Mouse (Mus musculus) MEL (cell line): ENCODE measurements around the gene Rab21. TPM values are rescaled to one million over a fixed set of nuclear protein-coding genes. Genes with fewer than 3 reads are reported as not detected.

Source experiments
- DNase-seq: peaks from one replicate; pipeline ENCODE4 v3.0.0; 2011; ENCODE audit warnings: low read depth, low spot score
- H3K27ac ChIP-seq: 2 replicates; pipeline ENCODE4 v1.5.1; 2012; ENCODE audit warnings: low read depth, mild to moderate bottlenecking, control low read depth, low read length, moderate library complexity; ENCODE audit not compliant: control insufficient read depth
- H3K27me3 ChIP-seq, 2 experiments: fragments of 150-350 bp in 1 of 2; sonication (generic) in 1 of 2; 2 replicates each; pipeline ENCODE4 v1.6.1; 2012; ENCODE audit warnings: low read length in 2 of 2, mild to moderate bottlenecking in 2 of 2, improper control_type of control experiment in 1 of 2, moderate library complexity in 1 of 2; ENCODE audit not compliant: insufficient read depth in 2 of 2, control insufficient read depth in 1 of 2
- H3K36me3 ChIP-seq, 2 experiments: 2 replicates each; pipeline ENCODE4 v1.6.1; 2012 to 2014; ENCODE audit warnings: low read length in 2 of 2, improper control_type of control experiment in 1 of 2, inconsistent platforms in 1 of 2, mild to moderate bottlenecking in 1 of 2; ENCODE audit not compliant: insufficient read depth in 2 of 2, control insufficient read depth in 1 of 2
- H3K4me1 ChIP-seq, 2 experiments: fragments of 150-350 bp in 1 of 2; sonication (generic) in 1 of 2; 2 replicates each; pipeline ENCODE4 v1.6.1; 2012; ENCODE audit warnings: low read length in 2 of 2, improper control_type of control experiment in 1 of 2, mild to moderate bottlenecking in 1 of 2; ENCODE audit not compliant: insufficient read depth in 2 of 2, control insufficient read depth in 1 of 2
- H3K4me3 ChIP-seq, 2 experiments: fragments of 150-350 bp in 1 of 2; sonication (generic) in 1 of 2; 2 replicates each; pipeline ENCODE4 v1.5.1; 2012; ENCODE audit warnings: low read depth in 2 of 2, low read length in 2 of 2, mild to moderate bottlenecking in 2 of 2, moderate library complexity in 2 of 2, control low read depth in 1 of 2, improper control_type of control experiment in 1 of 2; ENCODE audit not compliant: control insufficient read depth in 1 of 2, insufficient read depth in 1 of 2
- H3K79me2 ChIP-seq: 2 replicates; pipeline ENCODE4 v1.6.1; 2012; ENCODE audit warnings: mild to moderate bottlenecking, low read length, moderate library complexity; ENCODE audit not compliant: control insufficient read depth, poor library complexity, insufficient read depth
- H3K9ac ChIP-seq: 2 replicates; pipeline ENCODE4 v1.6.1; 2012; ENCODE audit warnings: low read depth, mild to moderate bottlenecking, control low read depth, low read length, moderate library complexity; ENCODE audit not compliant: control insufficient read depth, poor library complexity, severe bottlenecking
- H3K9me3 ChIP-seq: fragments of 150-350 bp; sonication (generic); replicated peaks from 2 replicates; pipeline ENCODE4 v1.6.1; 2012; ENCODE audit warnings: mild to moderate bottlenecking, low read length, improper control_type of control experiment, moderate library complexity; ENCODE audit not compliant: insufficient read depth
- CHD1 ChIP-seq: IDR thresholded peaks from 2 replicates; pipeline ENCODE4 v1.6.1; 2012; ENCODE audit warnings: low read depth, mild to moderate bottlenecking, inconsistent platforms, low read length, improper control_type of control experiment
- E2F4 ChIP-seq: IDR thresholded peaks from 2 replicates; pipeline ENCODE4 v1.6.1; 2011; ENCODE audit warnings: low read depth, low read length, improper control_type of control experiment, borderline replicate concordance
- EP300 ChIP-seq, 2 experiments: IDR thresholded peaks; 2 replicates each; pipeline ENCODE4 v1.6.1; 2011; ENCODE audit warnings: improper control_type of control experiment in 2 of 2, low read length in 2 of 2, low read depth in 1 of 2, mild to moderate bottlenecking in 1 of 2
- HCFC1 ChIP-seq: IDR thresholded peaks from 2 replicates; pipeline ENCODE4 v1.6.1; 2012; ENCODE audit warnings: low read depth, mild to moderate bottlenecking, inconsistent platforms, low read length, improper control_type of control experiment, moderate library complexity
- MAFK ChIP-seq: IDR thresholded peaks from 2 replicates; pipeline ENCODE4 v1.6.1; 2011; ENCODE audit warnings: low read depth, mild to moderate bottlenecking, low read length, improper control_type of control experiment, borderline replicate concordance
- MEF2A ChIP-seq: IDR thresholded peaks from 2 replicates; pipeline ENCODE4 v1.6.1; 2014; ENCODE audit warnings: low read depth, mild to moderate bottlenecking, inconsistent platforms, low read length, improper control_type of control experiment; ENCODE audit not compliant: poor library complexity, insufficient replicate concordance, severe bottlenecking; ENCODE audit errors: extremely low read depth
- MXI1 ChIP-seq: IDR thresholded peaks from 2 replicates; pipeline ENCODE4 v1.6.1; 2011; ENCODE audit warnings: mild to moderate bottlenecking, low read depth, low read length, improper control_type of control experiment
- MYB ChIP-seq: IDR thresholded peaks from 2 replicates; pipeline ENCODE4 v1.6.1; 2011; ENCODE audit warnings: mild to moderate bottlenecking, low read depth, low read length, improper control_type of control experiment
- MYC ChIP-seq: IDR thresholded peaks from 2 replicates; pipeline ENCODE4 v1.6.1; 2011; ENCODE audit warnings: low read depth, mild to moderate bottlenecking, low read length, improper control_type of control experiment, moderate library complexity
- NELFE ChIP-seq: IDR thresholded peaks from 2 replicates; pipeline ENCODE4 v1.6.1; 2011; ENCODE audit warnings: low read depth, low read length, improper control_type of control experiment
- NRF1 ChIP-seq: IDR thresholded peaks from 2 replicates; pipeline ENCODE4 v1.6.1; 2014; ENCODE audit warnings: low read depth, mild to moderate bottlenecking, inconsistent platforms, low read length, improper control_type of control experiment, moderate library complexity; ENCODE audit not compliant: poor library complexity, insufficient read depth, severe bottlenecking
- POLR2A ChIP-seq, 2 experiments: IDR thresholded peaks; 2 replicates each; pipeline ENCODE4 v1.6.1; 2011 to 2012; ENCODE audit warnings: low read length in 2 of 2, mild to moderate bottlenecking in 2 of 2, control low read depth in 1 of 2, improper control_type of control experiment in 1 of 2, low read depth in 1 of 2, moderate library complexity in 1 of 2; ENCODE audit not compliant: control insufficient read depth in 1 of 2, insufficient read depth in 1 of 2, poor library complexity in 1 of 2
- SIN3A ChIP-seq: IDR thresholded peaks from 2 replicates; pipeline ENCODE4 v1.6.1; 2012; ENCODE audit warnings: low read length, improper control_type of control experiment, inconsistent platforms
- UBTF ChIP-seq: IDR thresholded peaks from 2 replicates; pipeline ENCODE4 v1.6.1; 2012; ENCODE audit warnings: low read depth, mild to moderate bottlenecking, inconsistent platforms, low read length, improper control_type of control experiment, moderate library complexity, borderline replicate concordance; ENCODE audit not compliant: insufficient read depth
- USF1 ChIP-seq: IDR thresholded peaks from 2 replicates; pipeline ENCODE4 v1.6.1; 2014; ENCODE audit warnings: low read depth, mild to moderate bottlenecking, inconsistent platforms, low read length, improper control_type of control experiment, moderate library complexity
- USF2 ChIP-seq, 2 experiments: IDR thresholded peaks; 2 replicates each; pipeline ENCODE4 v1.6.1; 2011 to 2012; ENCODE audit warnings: improper control_type of control experiment in 2 of 2, low read length in 2 of 2, borderline replicate concordance in 1 of 2, inconsistent platforms in 1 of 2, low read depth in 1 of 2, mild to moderate bottlenecking in 1 of 2; ENCODE audit not compliant: insufficient read depth in 1 of 2
- ZC3H11A ChIP-seq: IDR thresholded peaks from 2 replicates; pipeline ENCODE4 v1.6.1; 2012; ENCODE audit warnings: low read depth, mild to moderate bottlenecking, inconsistent platforms, low read length, improper control_type of control experiment
- ZNF384 ChIP-seq: IDR thresholded peaks from 2 replicates; pipeline ENCODE4 v1.6.1; 2012; ENCODE audit warnings: low read depth, mild to moderate bottlenecking, inconsistent platforms, low read length, improper control_type of control experiment
- polyA plus RNA-seq, 2 experiments: library from polyadenylated mRNA; stranded (reverse) in 1 of 2; unstranded in 1 of 2; fragments of >175 nt in 1 of 2; fragments of >200 nt in 1 of 2; gene quantifications; 2 replicates each; pipeline versions ENCODE4 v1.2.1 to v1.2.4; 2012; ENCODE audit warnings: low replicate concordance in 2 of 2, low read depth in 1 of 2; ENCODE audit not compliant: insufficient read length in 2 of 2, insufficient read depth in 1 of 2, missing spikeins in 1 of 2
- total RNA-seq: library from RNA; depleted of rRNA; stranded (reverse); fragments of 300-350 nt; gene quantifications from 2 replicates; pipeline ENCODE4 v1.2.3, GENCODE M21; 2012

Rab21 gene
- total and polyA plus RNA-seq, 3 experiments = 12.9 to 31.5 (median 20.9) TPM

- no peaks in the 10 kb centered on the region; a peak in 1 of 4 replicates for H3K27me3 ChIP-seq
- H3K27ac ChIP-seq = no peak overlapping the region
- no peak for TF ChIP-seq MAFK
- TF ChIP-seq MYB = no peak
- no peak for TF ChIP-seq MXI1
- TF ChIP-seq, all 39 proteins: peak for 0
- Histone ChIP-seq H3K79me2 (no peaks in the 10 kb centered on the region), H3K36me3 (no peaks in the 10 kb centered on the region), H3K9me3 (no peaks in the 10 kb centered on the region), H3K4me3 (no peak overlapping the region), H3K9ac (no peak overlapping the region), H3K4me1 (no peaks in the 10 kb centered on the region)
- no peak for DNase-seq
Observed at GRCm38 (mm10) chr10:115332420-115332952, 17.1 kb upstream of the Rab21 start.

- DNase-seq = no peak
- Histone ChIP-seq H3K79me2 (no peaks in the 10 kb centered on the region), H3K4me1 (no peaks in the 10 kb centered on the region), H3K27me3 (no peaks in the 10 kb centered on the region; a peak in 1 of 4 replicates), H3K36me3 (no peaks in the 10 kb centered on the region), H3K27ac (no peak overlapping the region), H3K4me3 (no peak overlapping the region), H3K9ac (no peak overlapping the region), H3K9me3 (no peaks in the 10 kb centered on the region)
- TF ChIP-seq NRF1 = no peak
- TF ChIP-seq ZNF384 = peak; percentile 56
Observed at GRCm38 (mm10) chr10:115329010-115329530, 13.7 kb upstream of the Rab21 start.

- H3K27me3 ChIP-seq = no peaks in the 10 kb centered on the region; a peak in 1 of 4 replicates
- no peak overlapping the region for H3K4me3 ChIP-seq
- no peak overlapping the region for H3K27ac ChIP-seq
- H3K36me3 ChIP-seq = no peaks in the 10 kb centered on the region
- TF ChIP-seq CHD1 (no peak), MEF2A (no peak), EP300 (IDR thresholded peaks at IDR 0.05; ENCODE audit: low read depth in 1 of 2, low read length in 2 of 2) (no peak), HCFC1 (no peak), MYB (no peak), NELFE (no peak), UBTF (no peak), USF2 (IDR thresholded peaks at IDR 0.05; ENCODE audit: borderline replicate concordance in 1 of 2, insufficient read depth in 1 of 2, low read depth in 1 of 2, low read length in 2 of 2) (no peak), ZC3H11A (no peak), USF1 (no peak), E2F4 (no peak), MYC (no peak), POLR2A (IDR thresholded peaks at IDR 0.05; ENCODE audit: control insufficient read depth in 1 of 2, insufficient read depth in 1 of 2, low read depth in 1 of 2, low read length in 2 of 2, poor library complexity in 1 of 2) (no peak), SIN3A (no peak)
- H3K4me1 ChIP-seq = no peaks in the 10 kb centered on the region
- H3K79me2 ChIP-seq = no peaks in the 10 kb centered on the region
- H3K9ac ChIP-seq = no peak overlapping the region
- DNase-seq = no peak
- H3K9me3 ChIP-seq = no peaks in the 10 kb centered on the region
Observed at GRCm38 (mm10) chr10:115328514-115328913, 13.1 kb upstream of the Rab21 start.
